In genomic region chr8:123950077-123950802, GRCm38 (mm10) we compare ENCODE assay signal across 8 mouse cellular contexts. TPM values are rescaled to one million over a fixed set of nuclear protein-coding genes. Genes with fewer than 3 reads are reported as not detected.
DNase-seq lines count a peak whose midpoint lies in the region; TF ChIP-seq lines count a peak whose summit lies in the region.

No protein-coding gene starts in this region.

- no peak for TF ChIP-seq POLR2A in MEL (IDR thresholded peaks at IDR 0.05; ENCODE audit: control insufficient read depth in 1 of 2, insufficient read depth in 1 of 2, low read depth in 1 of 2, low read length in 2 of 2, poor library complexity in 1 of 2)

- peaks cover 3% of the 10 kb centered on the region in 2 experiments; a peak in 1 of 4 replicates for H3K4me1 ChIP-seq in MEL (ENCODE audit: control insufficient read depth in 1 of 2, insufficient read depth in 2 of 2, low read length in 2 of 2)
- no peaks in the 10 kb centered on the region for H3K4me1 ChIP-seq in brown adipose tissue, adult 24 weeks (ENCODE audit: control insufficient read depth, insufficient read depth, insufficient read length, low read length)
- H3K4me1 ChIP-seq in forebrain, embryonic 10.5 days = peaks cover 20% of the 10 kb centered on the region

- H3K9ac ChIP-seq in MEL (ENCODE audit: control insufficient read depth, low read depth, low read length, poor library complexity, severe bottlenecking) = peak overlapping the region; percentile 89

- H3K27ac ChIP-seq in MEL (ENCODE audit: control insufficient read depth, low read depth, low read length) = peak overlapping the region; percentile 60
- H3K27ac ChIP-seq in brown adipose tissue, adult 24 weeks (replicated peaks; ENCODE audit: low read depth, low read length) = peak overlapping the region; percentile 56
- 0 out of 2 replicates have a peak overlapping the region, but pooled peaks have one; percentile 87 for H3K27ac ChIP-seq in forebrain, embryonic 10.5 days

- H3K79me2 ChIP-seq in MEL (ENCODE audit: control insufficient read depth, insufficient read depth, low read length, poor library complexity) = peaks cover 16% of the 10 kb centered on the region

- H3K4me3 ChIP-seq in MEL (ENCODE audit: control insufficient read depth in 1 of 2, insufficient read depth in 1 of 2, low read depth in 2 of 2, low read length in 2 of 2) = peak overlapping the region; percentile 83 to 85
- peak overlapping the region; percentile 85 for H3K4me3 ChIP-seq in brown adipose tissue, adult 24 weeks (ENCODE audit: insufficient read depth, low read depth, low read length)
- peak overlapping the region; percentile 99 for H3K4me3 ChIP-seq in forebrain, embryonic 10.5 days

- peak; percentile 69 to 80 (median 79) for TF ChIP-seq CTCF in MEL (IDR thresholded peaks at IDR 0.05 in 2 of 3, conservative IDR thresholded peaks at IDR 0.05 in 1 of 3; ENCODE audit: control insufficient read depth in 1 of 3, insufficient read depth in 1 of 3, low read depth in 2 of 3, low read length in 3 of 3, poor library complexity in 1 of 3, severe bottlenecking in 1 of 3)

- no peak for TF ChIP-seq EP300 in MEL (IDR thresholded peaks at IDR 0.05; ENCODE audit: low read depth in 1 of 2, low read length in 2 of 2)

- WGBS in forebrain, embryonic 10.5 days = 33% methylated on average over 10 of the region's 10 CpGs

- TF ChIP-seq RAD21 in MEL (IDR thresholded peaks at IDR 0.05; ENCODE audit: low read depth, low read length) = peak; percentile 39

- no peaks in the 10 kb centered on the region for H3K27me3 ChIP-seq in MEL (ENCODE audit: control insufficient read depth in 1 of 2, insufficient read depth in 2 of 2, low read length in 2 of 2)
- no peaks in the 10 kb centered on the region for H3K27me3 ChIP-seq in forebrain, embryonic 10.5 days (ENCODE audit: poor library complexity, severe bottlenecking)

- H3K9me3 ChIP-seq in MEL (replicated peaks; ENCODE audit: insufficient read depth, low read length) = no peaks in the 10 kb centered on the region
- H3K9me3 ChIP-seq in forebrain, embryonic 10.5 days = no peaks in the 10 kb centered on the region

- DNase-seq in MEL (ENCODE audit: low read depth, low spot score) = peak; percentile 85
- peak; percentile 45 for DNase-seq in forebrain, embryonic 10.5 days (ENCODE audit: extremely low spot score, low spot score)
- peak; percentile 64 for DNase-seq in heart, postnatal 4 days
- DNase-seq in layer of hippocampus, postnatal 10 days (ENCODE audit: low spot score in 2 of 2) = peak; percentile 40 to 62
- peak; percentile 59 for DNase-seq in lung, postnatal 25 days (ENCODE audit: low spot score)
- peak; percentile 74 for DNase-seq in retina, postnatal 1 day
- peak; percentile 72 for DNase-seq in yolk sac, embryonic 10.5 days (ENCODE audit: low spot score)

- peaks cover 3 to 4% of the 10 kb centered on the region in 2 experiments; a peak in 3 of 4 replicates for H3K36me3 ChIP-seq in MEL (ENCODE audit: control insufficient read depth in 1 of 2, insufficient read depth in 2 of 2, low read length in 2 of 2)
- H3K36me3 ChIP-seq in forebrain, embryonic 10.5 days (replicated peaks) = peaks cover 37% of the 10 kb centered on the region

TF ChIP-seq in MEL, 35 proteins besides CTCF, POLR2A, EP300 and RAD21:
- TF ChIP-seq SMC3 (IDR thresholded peaks at IDR 0.05; ENCODE audit: low read depth, low read length) = peak; percentile 56
- TF ChIP-seq ZNF384 (IDR thresholded peaks at IDR 0.05; ENCODE audit: low read depth, low read length) = peak; percentile 93
- TF ChIP-seq UBTF (IDR thresholded peaks at IDR 0.05; ENCODE audit: borderline replicate concordance, insufficient read depth, low read depth, low read length) = no peak
- TF ChIP-seq HCFC1 (IDR thresholded peaks at IDR 0.05; ENCODE audit: low read depth, low read length) = 0 out of 2 replicates have a peak, but pooled peaks have one; percentile 50
- 0 out of 2 replicates have a peak, but pooled peaks have one; percentile 5 for TF ChIP-seq CHD1 (IDR thresholded peaks at IDR 0.05; ENCODE audit: low read depth, low read length)
- TF ChIP-seq TBP (IDR thresholded peaks at IDR 0.05; ENCODE audit: low read depth, low read length) = 0 out of 2 replicates have a peak, but pooled peaks have one; percentile 14
- no peak for TF ChIP-seq USF1 (IDR thresholded peaks at IDR 0.05; ENCODE audit: low read depth, low read length)
- peak; percentile 36 for TF ChIP-seq ZC3H11A (IDR thresholded peaks at IDR 0.05; ENCODE audit: low read depth, low read length)
- TF ChIP-seq MXI1 (IDR thresholded peaks at IDR 0.05; ENCODE audit: low read depth, low read length) = no peak

RNA-seq across cellular contexts. Expression of gene Nup133, which starts 1.2 kb away (rescaled TPM):
- 44.8 and 49.6 TPM in 2 replicates for total RNA-seq in MEL (2012; rRNA removed)
- polyA plus RNA-seq in MEL (2012; ENCODE audit: insufficient read depth in 1 of 2, insufficient read length in 2 of 2, low read depth in 1 of 2, low replicate concordance in 2 of 2, missing spikeins in 1 of 2) = 10 to 100 TPM; 58.0 to 58.1 TPM
- 5.9 and 7.7 TPM in 2 replicates for polyA plus RNA-seq in brown adipose tissue, adult 24 weeks (2012; ENCODE audit: insufficient read depth, insufficient read length, missing spikeins)
- 60.5 and 62.8 TPM in 2 replicates for polyA plus RNA-seq in forebrain, embryonic 10.5 days (2016; fragmentation: Nextera tagmentation; extraction: Ambion mirVana)
- total RNA-seq in heart, postnatal 4 days (2021) = 10 to 100 TPM; 20.1 to 21.5 TPM
- 10 to 100 TPM; 21.5 to 22.4 TPM for total RNA-seq in layer of hippocampus, postnatal 10 days (2021)

RNA-seq across cellular contexts. Expression of gene Abcb10, which starts 32.7 kb away (rescaled TPM):
- total RNA-seq in MEL (2012; rRNA removed) = 26.1 and 37.8 TPM in 2 replicates
- polyA plus RNA-seq in MEL (2012; ENCODE audit: insufficient read depth in 1 of 2, insufficient read length in 2 of 2, low read depth in 1 of 2, low replicate concordance in 2 of 2, missing spikeins in 1 of 2) = 10 to 100 TPM; 32.6 to 33.7 TPM
- polyA plus RNA-seq in brown adipose tissue, adult 24 weeks (2012; ENCODE audit: insufficient read depth, insufficient read length, missing spikeins) = 17.2 and 18.7 TPM in 2 replicates
- 20.3 and 21.8 TPM in 2 replicates for polyA plus RNA-seq in forebrain, embryonic 10.5 days (2016; fragmentation: Nextera tagmentation; extraction: Ambion mirVana)
- 10 to 100 TPM; 36.9 to 37.8 TPM for total RNA-seq in heart, postnatal 4 days (2021)
- 10 to 100 TPM; 21.7 to 25.0 TPM for total RNA-seq in layer of hippocampus, postnatal 10 days (2021)

RNA-seq across cellular contexts. Expression of gene Acta1, which starts 55.7 kb away (rescaled TPM):
- total RNA-seq in MEL (2012; rRNA removed) = 0.23 TPM in 1 of 2 replicates, not detected in the other
- under 1 TPM in 1 of 2 experiments, not detected in 1; 0.32 TPM for polyA plus RNA-seq in MEL (2012; ENCODE audit: insufficient read depth in 1 of 2, insufficient read length in 2 of 2, low read depth in 1 of 2, low replicate concordance in 2 of 2, missing spikeins in 1 of 2)
- polyA plus RNA-seq in brown adipose tissue, adult 24 weeks (2012; ENCODE audit: insufficient read depth, insufficient read length, missing spikeins) = 533 and 551 TPM in 2 replicates
- 0.14 and 0.22 TPM in 2 replicates for polyA plus RNA-seq in forebrain, embryonic 10.5 days (2016; fragmentation: Nextera tagmentation; extraction: Ambion mirVana)
- 100 to 1,000 TPM; 369 to 594 TPM for total RNA-seq in heart, postnatal 4 days (2021)
- 1 to 10 TPM; 5.9 to 6.0 TPM for total RNA-seq in layer of hippocampus, postnatal 10 days (2021)

Comparison
In these comparisons a context has a peak if more than half of its experiments do, and no peak if none do; other contexts are left out.
1. Peak in every context shown above with its lines: DNase-seq, H3K4me3 ChIP-seq and H3K27ac ChIP-seq.
2. RNA of gene Acta1, which starts 55.7 kb away (total RNA-seq): 369 to 594 TPM in heart, postnatal 4 days; 5.9 to 6.0 TPM in layer of hippocampus, postnatal 10 days and 0.23 TPM in MEL; every median in the first group is over 10 times any median in the second.